Mouse (Mus musculus): ENCODE results near the gene Ugt1a8.

Ugt1a8 gene

GRCm38 (mm10) chr1:88235046-88235893, 147.7 kb downstream of the Ugt1a8 start:
- DNase-seq (ENCODE audit: low spot score in 2 of 2), result no peak

GRCm38 (mm10) chr1:88235894-88236415, 148.3 kb downstream of the Ugt1a8 start:
- no peak for DNase-seq (ENCODE audit: low spot score in 2 of 2)

- DNase-seq (ENCODE audit: low spot score in 2 of 2), result no peak
Measured at GRCm38 (mm10) chr1:88237311-88237710, 149.7 kb downstream of the Ugt1a8 start.

GRCm38 (mm10) chr1:88238771-88239170, 151.2 kb downstream of the Ugt1a8 start:
- DNase-seq (ENCODE audit: low spot score in 2 of 2), result no peak

GRCm38 (mm10) chr1:88240072-88240471, 152.5 kb downstream of the Ugt1a8 start:
- no peak for DNase-seq (ENCODE audit: low spot score in 2 of 2)

- no peak for DNase-seq (ENCODE audit: low spot score in 2 of 2)
Measured at GRCm38 (mm10) chr1:88240579-88240978, 153.0 kb downstream of the Ugt1a8 start.

GRCm38 (mm10) chr1:88243861-88244260, 156.2 kb downstream of the Ugt1a8 start:
- DNase-seq (ENCODE audit: low spot score in 2 of 2), result no peak

GRCm38 (mm10) chr1:88245881-88246280, 158.3 kb downstream of the Ugt1a8 start:
- DNase-seq (ENCODE audit: low spot score in 2 of 2), result no peak

GRCm38 (mm10) chr1:88246386-88246785, 158.8 kb downstream of the Ugt1a8 start:
- DNase-seq (ENCODE audit: low spot score in 2 of 2), result no peak

GRCm38 (mm10) chr1:88247660-88248059, 160.0 kb downstream of the Ugt1a8 start:
- DNase-seq (ENCODE audit: low spot score in 2 of 2), result no peak

- DNase-seq (ENCODE audit: low spot score in 2 of 2), result no peak
Measured at GRCm38 (mm10) chr1:88248658-88249057, 161.0 kb downstream of the Ugt1a8 start.

- DNase-seq (ENCODE audit: low spot score in 2 of 2), result no peak
Measured at GRCm38 (mm10) chr1:88249596-88249995, 162.0 kb downstream of the Ugt1a8 start.

GRCm38 (mm10) chr1:88250023-88250422, 162.4 kb downstream of the Ugt1a8 start:
- DNase-seq (ENCODE audit: low spot score in 2 of 2), result no peak

- DNase-seq (ENCODE audit: low spot score in 2 of 2), result no peak
Measured at GRCm38 (mm10) chr1:88253106-88253505, 165.5 kb downstream of the Ugt1a8 start.

- no peak for DNase-seq (ENCODE audit: low spot score in 2 of 2)
Measured at GRCm38 (mm10) chr1:88253540-88253939, 165.9 kb downstream of the Ugt1a8 start.

GRCm38 (mm10) chr1:88254793-88255465, 167.3 kb downstream of the Ugt1a8 start:
- no peak for DNase-seq (ENCODE audit: low spot score in 2 of 2)

GRCm38 (mm10) chr1:88255466-88255857, 167.8 kb downstream of the Ugt1a8 start:
- DNase-seq (ENCODE audit: low spot score in 2 of 2), result no peak

GRCm38 (mm10) chr1:88255989-88256754, 168.6 kb downstream of the Ugt1a8 start:
- DNase-seq (ENCODE audit: low spot score in 2 of 2), result no peak

GRCm38 (mm10) chr1:88256886-88257663, 169.5 kb downstream of the Ugt1a8 start:
- DNase-seq (ENCODE audit: low spot score in 2 of 2), result no peak

- no peak for DNase-seq (ENCODE audit: low spot score in 2 of 2)
Measured at GRCm38 (mm10) chr1:88257681-88258080, 170.1 kb downstream of the Ugt1a8 start.

- DNase-seq (ENCODE audit: low spot score in 2 of 2), result no peak
Measured at GRCm38 (mm10) chr1:88258361-88258760, 170.7 kb downstream of the Ugt1a8 start.

Measured in urinary bladder, adult 18-20 months (tissue).